Mouse (Mus musculus) thymus, adult 2 months (tissue): ENCODE data around the gene Slc9a9.

Experiments used
- CTCF ChIP-seq: fragments of 200-500 bp; IDR thresholded peaks from 2 replicates; pipeline ENCODE4 v1.5.1; 2012; ENCODE audit warnings: mild to moderate bottlenecking, control low read depth, low read length, moderate library complexity, borderline replicate concordance; ENCODE audit not compliant: control insufficient read depth, poor library complexity, insufficient read depth; ENCODE audit errors: extremely low read depth
- POLR2A ChIP-seq: fragments of 200-500 bp; IDR thresholded peaks from 2 replicates; pipeline ENCODE4 v1.6.1; 2012; ENCODE audit warnings: mild to moderate bottlenecking, low read length, control low read depth, moderate library complexity; ENCODE audit not compliant: control insufficient read depth, poor library complexity, insufficient read depth; ENCODE audit errors: extremely low read depth

DNA sequence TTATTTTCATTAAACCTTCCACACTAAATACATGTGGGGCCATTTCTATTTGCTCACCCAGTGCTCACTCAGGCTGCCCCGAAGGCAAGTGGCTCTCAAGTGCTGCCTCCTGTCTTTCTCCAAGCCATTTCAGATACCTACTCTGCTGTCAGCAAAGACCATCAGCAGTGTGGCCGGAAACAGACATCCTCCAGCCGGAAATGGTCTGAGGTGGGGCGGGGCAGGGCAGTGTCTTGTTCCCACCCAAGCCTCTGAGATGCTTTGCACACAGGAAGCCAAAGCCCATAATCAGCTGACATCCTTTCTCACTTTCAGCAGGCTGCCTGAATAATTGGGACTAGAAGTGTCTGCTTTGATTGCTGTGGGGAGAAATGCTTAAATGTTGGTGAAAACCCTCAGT, 450.4 kb downstream of the Slc9a9 start:
- TF ChIP-seq POLR2A: no peak
- no peak for TF ChIP-seq CTCF
